ENCODE assay signal across 8 mouse cellular contexts in the genomic region with DNA sequence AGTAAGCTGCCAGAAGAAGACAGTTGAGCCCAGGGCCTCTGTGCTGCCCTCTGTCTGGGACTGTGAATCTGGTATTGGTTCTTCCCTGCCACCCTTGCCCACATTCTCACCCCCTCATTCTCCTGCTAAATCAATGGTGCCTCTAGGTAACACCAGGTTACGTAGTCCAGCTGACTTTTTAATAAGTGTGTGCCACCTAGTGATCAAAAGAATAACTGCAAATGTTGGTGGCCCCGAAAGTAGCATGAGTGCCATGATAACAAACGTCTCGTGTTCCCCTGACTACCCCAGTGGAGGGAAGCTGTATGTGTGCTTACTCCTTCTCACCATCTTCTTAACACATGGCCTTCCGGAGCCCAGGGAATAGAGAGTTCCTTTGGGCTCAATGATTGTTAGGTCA.
A peak's percentile ranks its signal among the peaks of the same experiment; 100 is the strongest.
DNase-seq lines count a peak whose midpoint lies in the region; ATAC-seq lines count a peak whose summit lies in the region.

No protein-coding gene starts in this region.

- ATAC-seq in inflammation-experienced regulatory T-cells, adult 6 months = peak; percentile 48

- intact Hi-C loops in left cerebral cortex, postnatal 4 days (cut with DNase I) = no loop called here

- peak; percentile 13 for DNase-seq in left cerebral cortex, adult 11 months (ENCODE audit: low spot score)
- DNase-seq in left cerebral cortex, postnatal 4 days = no peak
- DNase-seq in MN1 (ENCODE audit: low spot score) = peak; percentile 63
- peak; percentile 35 to 51 for DNase-seq in cerebellum, postnatal 14 days
- peak; percentile 21 for DNase-seq in lung, postnatal 14 days
- peak; percentile 16 for DNase-seq in thymus, postnatal 25 days
- no peak for DNase-seq in right cerebral cortex, postnatal 25 days

Comparison
In these comparisons a context has a peak if more than half of its experiments do, and no peak if none do; other contexts are left out.
1. DNase-seq: peak in left cerebral cortex, adult 11 months (single experiment), MN1 (single experiment), cerebellum, postnatal 14 days (2 of 2), lung, postnatal 14 days (single experiment) and thymus, postnatal 25 days (single experiment); none in left cerebral cortex, postnatal 4 days (single experiment) and right cerebral cortex, postnatal 25 days (single experiment).